Mouse (Mus musculus) telencephalon, adult 2 months (tissue): Measurements from ENCODE around the gene Tpi1.

ENCODE experiments used
- DNase-seq: peaks from one replicate; pipeline ENCODE4 v3.0.0-alpha.2; 2011; ENCODE audit warnings: low read depth, low spot score

Gene Tpi1

DNA sequence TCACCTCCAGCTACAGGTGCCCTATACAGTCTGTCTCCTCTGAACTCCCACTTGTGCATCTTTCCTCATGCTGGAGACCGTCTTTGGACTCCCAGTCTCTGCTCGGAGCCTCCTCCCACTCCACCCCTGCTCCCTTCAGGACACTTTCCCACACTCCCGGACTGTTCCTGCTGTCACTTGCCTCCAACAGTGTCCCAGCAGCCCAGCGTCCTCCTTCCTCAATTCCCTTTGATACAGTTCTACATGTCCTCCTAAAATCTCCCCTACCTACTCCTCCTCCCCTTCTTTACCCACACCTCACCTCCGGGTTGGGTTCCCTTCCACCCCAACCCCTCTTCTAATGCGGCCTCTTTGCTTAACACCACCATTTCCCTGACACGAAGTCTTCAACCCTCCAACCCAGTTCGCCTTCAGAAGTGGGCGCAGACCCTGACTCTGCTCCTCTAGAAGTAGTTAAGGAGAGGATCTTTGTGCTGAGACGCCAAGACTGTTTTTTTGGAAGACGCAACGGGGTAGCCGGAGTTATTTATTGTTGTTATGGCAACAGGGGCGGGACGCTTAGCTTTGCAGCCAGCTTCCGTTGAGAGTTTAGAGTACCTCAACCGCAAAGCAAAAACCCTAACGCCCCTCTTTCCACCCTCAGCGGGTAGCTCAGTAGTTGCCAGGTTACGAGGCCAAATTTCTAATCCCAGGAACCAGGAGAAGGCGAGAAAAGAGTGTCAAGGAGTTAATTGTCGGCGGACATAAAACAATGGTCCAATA is 34.7 kb downstream of the Tpi1 start, which contains the start of gene Lrrc23:
Lrrc23 (minus strand) TSS at position 506 of the 762 bp plus-strand sequence.
- no peak for DNase-seq

DNA sequence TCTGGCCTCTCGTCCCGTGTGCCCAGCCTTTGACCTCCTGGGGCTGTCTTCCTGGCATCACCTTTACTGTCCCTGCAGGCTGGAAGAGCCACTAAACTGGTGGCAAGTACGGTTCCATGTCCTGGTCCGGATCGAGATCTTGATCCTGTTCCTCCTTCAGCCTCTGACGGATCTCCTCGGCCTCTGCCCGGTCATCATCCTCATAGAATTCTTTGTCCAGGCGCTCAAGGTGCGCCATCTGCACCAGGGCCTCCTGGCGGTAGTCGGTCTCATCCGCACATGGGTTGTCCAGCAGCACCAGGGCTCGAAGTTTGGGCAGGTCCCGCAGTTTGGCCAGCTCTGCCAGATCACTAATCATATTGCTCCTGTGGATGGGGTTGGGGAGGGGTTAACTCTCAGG is 43.6 kb downstream of the Tpi1 start:
- no peak for DNase-seq

DNA sequence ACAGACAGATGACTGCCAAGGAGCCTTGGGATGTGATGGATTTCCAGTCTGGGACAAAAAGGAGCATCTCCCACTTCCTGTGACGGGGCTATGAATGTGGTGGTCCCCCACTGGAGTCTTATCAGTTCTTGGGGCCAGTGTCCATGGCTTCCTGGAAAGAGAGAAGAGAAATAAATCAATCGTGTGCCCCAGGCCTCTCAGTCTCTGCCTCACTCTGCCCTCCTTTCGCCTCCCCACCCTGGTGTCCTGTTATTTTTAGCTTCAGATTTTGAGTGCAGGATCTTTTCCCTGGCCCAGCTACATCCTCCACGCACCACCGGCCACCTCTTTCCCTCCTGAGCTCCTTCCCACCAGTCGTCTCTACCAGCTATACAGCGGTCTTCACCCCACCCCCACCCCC is 44.1 kb downstream of the Tpi1 start:
- DNase-seq: no peak

DNA sequence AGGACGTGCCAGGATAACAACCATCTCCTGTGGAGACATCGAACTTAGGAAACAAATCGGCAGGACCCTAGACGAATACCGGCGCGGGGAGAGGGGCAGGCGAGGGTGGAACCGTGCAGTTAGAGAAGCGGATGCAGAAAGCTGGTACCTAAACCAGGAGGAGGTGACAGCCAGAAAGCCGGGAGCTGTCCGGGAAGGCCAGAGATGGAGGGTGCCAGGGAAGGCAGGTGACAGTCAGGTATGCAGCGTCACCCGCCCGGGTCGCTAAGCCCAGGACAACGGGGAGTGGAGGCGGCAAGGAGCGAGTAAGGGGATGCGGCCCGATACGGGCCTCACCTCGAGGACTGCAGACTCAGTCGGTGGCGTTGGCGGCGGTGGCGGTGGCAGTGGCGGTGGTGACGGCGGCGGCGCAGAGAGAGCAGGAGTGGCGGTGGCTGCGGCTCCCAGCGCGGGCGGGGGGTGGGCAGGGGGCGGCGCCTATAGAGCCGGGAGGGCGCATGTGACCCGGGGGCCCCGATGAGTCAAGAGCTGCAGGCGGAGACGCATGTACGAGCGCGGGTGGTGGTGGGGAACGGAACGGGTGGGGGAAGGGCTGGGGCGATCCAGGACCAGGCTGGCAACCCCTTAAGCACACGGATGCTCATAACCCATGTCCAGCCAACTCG is 44.9 kb downstream of the Tpi1 start, which contains the start of gene Eno2:
Eno2 (minus strand) TSS at position 573 of the 665 bp plus-strand sequence.
- DNase-seq: no peak

DNA sequence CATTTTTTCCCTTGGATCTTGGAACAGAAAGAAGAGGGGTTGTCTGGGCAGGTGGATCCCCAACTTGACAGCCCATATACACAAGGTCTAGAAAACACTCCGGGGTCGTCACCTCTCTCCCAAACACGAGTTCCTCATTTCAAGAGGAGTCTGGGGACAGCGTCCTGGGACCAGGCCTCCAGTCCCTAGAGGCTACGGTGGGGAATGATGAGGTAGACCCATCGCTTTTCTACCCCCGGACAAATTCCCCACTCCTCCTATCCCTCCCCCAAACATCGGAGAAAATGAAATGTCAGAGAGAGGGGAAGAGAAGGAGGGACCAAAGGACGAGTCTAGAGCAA is 45.4 kb downstream of the Tpi1 start:
- DNase-seq: no peak

DNA sequence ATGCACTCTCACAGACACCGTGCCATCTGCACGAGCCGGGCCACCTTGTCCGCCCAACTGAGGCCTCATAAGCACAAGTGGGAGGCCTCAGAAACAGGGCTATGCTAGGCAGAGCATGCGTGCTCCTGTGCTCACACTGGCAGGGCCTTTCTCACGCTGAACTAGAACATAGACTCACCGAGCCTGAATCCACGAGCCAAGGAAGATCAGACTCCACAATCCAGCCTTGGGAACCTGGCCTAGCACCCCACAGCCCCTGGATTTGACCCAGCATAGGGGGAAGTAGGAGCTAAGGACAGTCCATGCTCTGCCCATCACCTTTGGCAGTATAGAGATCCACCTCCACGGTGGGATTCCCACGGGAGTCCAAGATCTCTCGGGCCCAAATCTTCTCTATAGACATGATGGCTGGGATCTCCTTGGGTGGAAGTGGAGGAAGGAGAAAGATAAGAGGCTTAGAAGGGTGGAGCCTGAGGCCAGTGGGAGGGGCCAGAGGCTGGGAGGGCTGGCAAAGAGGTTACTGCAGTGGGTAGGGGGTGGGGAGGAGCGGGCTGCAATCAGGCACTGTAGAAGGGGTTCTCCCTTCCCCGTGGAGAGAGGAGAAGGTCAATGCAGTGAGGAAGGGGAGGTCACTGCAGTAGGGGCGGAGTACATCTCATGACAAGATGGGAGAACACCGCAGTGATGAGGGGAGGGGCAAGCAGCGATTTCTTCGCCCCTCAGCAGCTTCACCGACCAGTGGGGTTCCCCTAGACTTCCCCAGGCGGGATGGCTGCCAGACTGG is 46.0 kb downstream of the Tpi1 start:
- no peak for DNase-seq

DNA sequence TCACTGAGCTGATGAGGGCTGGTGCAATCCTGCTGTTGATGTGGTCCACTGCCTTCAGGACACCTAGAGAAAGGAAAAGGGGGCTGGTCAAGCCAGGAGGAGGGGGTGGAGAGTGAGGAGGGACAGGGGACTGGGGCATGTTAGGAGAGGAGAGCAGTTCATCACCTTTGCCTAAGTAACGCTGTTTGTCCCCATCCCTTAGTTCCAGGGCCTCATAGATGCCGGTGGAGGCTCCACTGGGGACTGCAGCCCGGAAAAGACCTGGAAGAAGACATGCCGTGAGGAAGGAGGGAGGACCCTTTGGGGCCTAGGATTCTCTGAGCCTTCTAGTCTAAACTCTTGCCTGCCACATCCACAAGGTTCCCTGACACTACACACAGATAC is 46.6 kb downstream of the Tpi1 start:
- no peak for DNase-seq

DNA sequence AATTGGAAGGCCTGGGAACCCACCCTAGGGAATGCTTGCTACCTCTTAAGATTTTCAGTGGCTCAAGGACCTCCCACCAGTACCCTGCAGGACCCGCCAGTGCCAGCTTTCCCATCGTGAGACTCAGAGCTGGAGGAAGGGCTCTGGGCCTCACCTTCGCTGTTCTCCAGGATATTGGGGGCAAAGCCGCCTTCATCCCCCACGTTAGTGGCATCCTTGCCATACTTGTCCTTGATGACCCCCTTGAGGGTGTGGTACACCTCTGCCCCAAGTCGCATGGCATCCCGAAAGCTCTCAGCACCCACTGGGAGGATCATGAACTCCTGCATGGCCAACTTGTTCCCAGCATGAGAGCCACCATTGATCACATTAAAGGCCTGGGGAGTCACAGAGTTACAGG is 48.1 kb downstream of the Tpi1 start:
- no peak for DNase-seq
